Mouse (Mus musculus) kidney, adult 2 months (tissue): ENCODE measurements at regions not wholly inside any gene's neighbourhood (a gene's known extent, or its start where the extent isn't known, plus 50 kb on each side); places are given as distances from the start of the nearest gene placed in this dataset.

Source experiments
- CTCF ChIP-seq: fragments of 200-500 bp; conservative IDR thresholded peaks from 2 replicates; pipeline ENCODE4 v1.5.1; 2011; ENCODE audit warnings: low read depth, mild to moderate bottlenecking, control low read depth, low read length, moderate library complexity, mixed read lengths; ENCODE audit not compliant: insufficient read depth, insufficient read length
- POLR2A ChIP-seq: fragments of 200-500 bp; IDR thresholded peaks from one replicate; pipeline ENCODE4 v1.6.1; 2011; ENCODE audit warnings: low read depth, low read length, control low read depth

DNA sequence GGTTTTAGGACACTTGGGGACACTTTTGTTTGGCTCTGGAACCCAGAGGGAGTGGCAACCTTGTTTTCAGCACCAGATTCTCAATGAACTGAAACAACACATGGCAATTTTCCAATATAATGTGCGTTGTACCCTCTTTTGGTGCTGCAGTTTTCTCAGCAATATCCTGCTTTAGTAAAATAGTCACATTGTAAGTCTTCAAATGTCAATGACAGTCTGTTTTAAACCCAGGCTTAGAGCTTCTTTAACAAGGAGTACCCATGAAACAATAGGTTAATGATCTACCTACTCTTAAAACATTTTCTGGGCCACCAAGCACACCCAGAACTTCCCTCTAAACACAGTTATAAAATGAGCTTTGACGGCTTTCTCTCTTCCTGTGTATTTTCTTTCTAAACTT is 82.3 kb upstream of the Ica1 start:
- no peak for TF ChIP-seq POLR2A
- no peak for TF ChIP-seq CTCF
